Comparison of ENCODE assay signal across 8 mouse cellular contexts in genomic region chr4:155891011-155891471, GRCm38 (mm10). TPM values are rescaled to one million over a fixed set of nuclear protein-coding genes. Genes with fewer than 3 reads are reported as not detected.
DNase-seq lines count a peak whose midpoint lies in the region; ATAC-seq and TF ChIP-seq lines count a peak whose summit lies in the region.

No protein-coding gene starts in this region.

- H3K4me3 ChIP-seq in heart, embryonic 10.5 days: peak overlapping the region; percentile 87
- H3K4me3 ChIP-seq in CH12.LX (replicated peaks in 1 of 3; ENCODE audit: low read depth in 2 of 3, low read length in 2 of 3, poor library complexity in 1 of 3): peak overlapping the region; percentile 71 to 86 (median 78)
- peak overlapping the region; percentile 98 for H3K4me3 ChIP-seq in forebrain, embryonic 14.5 days (ENCODE audit: low read depth, low read length)
- peak overlapping the region; percentile 88 for H3K4me3 ChIP-seq in limb, embryonic 13.5 days
- peak overlapping the region; percentile 90 for H3K4me3 ChIP-seq in small intestine, adult 2 months (ENCODE audit: low read depth, low read length)

- H3K27me3 ChIP-seq in heart, embryonic 10.5 days (ENCODE audit: insufficient read depth, poor library complexity, severe bottlenecking): 0 out of 2 replicates have a peak, but pooled peaks cover 5% of the 10 kb centered on the region
- H3K27me3 ChIP-seq in CH12.LX (replicated peaks): no peaks in the 10 kb centered on the region
- H3K27me3 ChIP-seq in forebrain, embryonic 14.5 days (replicated peaks; ENCODE audit: control insufficient read depth, insufficient read depth, low read length): no peaks in the 10 kb centered on the region
- no peaks in the 10 kb centered on the region for H3K27me3 ChIP-seq in limb, embryonic 13.5 days
- H3K27me3 ChIP-seq in small intestine, adult 2 months (ENCODE audit: control insufficient read depth, insufficient read depth, low read length): no peaks in the 10 kb centered on the region

- dilution Hi-C loops in CH12.LX (cut with MboI; ENCODE audit: extremely low pct_ligation_motif_present, extremely low pct_unique_long_range_greater_than_20kb, low sequenced_read_pairs): no loop called here

- peaks cover 43% of the 10 kb centered on the region for H3K4me1 ChIP-seq in heart, embryonic 10.5 days
- H3K4me1 ChIP-seq in CH12.LX (ENCODE audit: control insufficient read depth in 1 of 2, insufficient read depth in 2 of 2): peaks cover 27 to 51% of the 10 kb centered on the region in 2 experiments
- peaks cover 38% of the 10 kb centered on the region for H3K4me1 ChIP-seq in forebrain, embryonic 14.5 days (ENCODE audit: control insufficient read depth, insufficient read depth, low read length)
- H3K4me1 ChIP-seq in limb, embryonic 13.5 days: peaks cover 44% of the 10 kb centered on the region
- H3K4me1 ChIP-seq in small intestine, adult 2 months (ENCODE audit: control insufficient read depth, insufficient read depth, insufficient read length, low read length): peaks cover 21% of the 10 kb centered on the region

- TF ChIP-seq POLR2A in CH12.LX (IDR thresholded peaks at IDR 0.05; ENCODE audit: low read depth, low read length): no peak
- TF ChIP-seq POLR2A in small intestine, adult 2 months (IDR thresholded peaks at IDR 0.05; ENCODE audit: low read depth, low read length): no peak

- in situ Hi-C loops in CH12.LX (cut with MboI; ENCODE audit: low pct_ligation_motif_present, low pct_unique_long_range_greater_than_20kb, low sequenced_read_pairs): loop anchor here (5.0 kb wide), 1 partner anchor 51 kb away; the partner anchor contains the start of gene Ube2j2

- peaks cover 37% of the 10 kb centered on the region for H3K36me3 ChIP-seq in heart, embryonic 10.5 days
- H3K36me3 ChIP-seq in CH12.LX (replicated peaks in 1 of 2; ENCODE audit: control insufficient read depth in 1 of 2, insufficient read depth in 1 of 2, low read length in 1 of 2): peaks cover 32 to 50% of the 10 kb centered on the region in 2 experiments
- peaks cover 45% of the 10 kb centered on the region for H3K36me3 ChIP-seq in forebrain, embryonic 14.5 days (ENCODE audit: control insufficient read depth, insufficient read depth, low read length)
- H3K36me3 ChIP-seq in limb, embryonic 13.5 days: peaks cover 45% of the 10 kb centered on the region
- H3K36me3 ChIP-seq in small intestine, adult 2 months (ENCODE audit: control insufficient read depth, insufficient read depth, low read length): peaks cover 22% of the 10 kb centered on the region

- TF ChIP-seq RAD21 in CH12.LX (IDR thresholded peaks at IDR 0.05; ENCODE audit: low read depth, low read length): no peak

- WGBS in heart, embryonic 10.5 days: under 1% methylated on average over 34 of the region's 34 CpGs
- under 1% methylated on average over 34 of the region's 34 CpGs for WGBS in forebrain, embryonic 14.5 days
- WGBS in limb, embryonic 13.5 days: under 1% methylated on average over 34 of the region's 34 CpGs
- under 1% methylated on average over 34 of the region's 34 CpGs for WGBS in small intestine, adult 2 months

- peak overlapping the region; percentile 96 for H3K27ac ChIP-seq in heart, embryonic 10.5 days
- H3K27ac ChIP-seq in CH12.LX (ENCODE audit: insufficient read depth, low read depth): no peak overlapping the region
- H3K27ac ChIP-seq in forebrain, embryonic 14.5 days (ENCODE audit: low read depth, low read length): no peak overlapping the region
- no peak overlapping the region; the same call in 1 of the 2 replicates for H3K27ac ChIP-seq in limb, embryonic 13.5 days
- H3K27ac ChIP-seq in small intestine, adult 2 months (ENCODE audit: insufficient read depth, low read depth, low read length): no peak overlapping the region

- H3K9ac ChIP-seq in CH12.LX (ENCODE audit: insufficient read depth, low read depth): peak overlapping the region; percentile 67
- H3K9ac ChIP-seq in forebrain, embryonic 14.5 days (ENCODE audit: low read length): peak overlapping the region; percentile 95
- peak overlapping the region; percentile 87 for H3K9ac ChIP-seq in limb, embryonic 13.5 days

- TF ChIP-seq CTCF in CH12.LX (conservative IDR thresholded peaks at IDR 0.05 in 1 of 2, IDR thresholded peaks at IDR 0.05 in 1 of 2; ENCODE audit: low read depth in 2 of 2, low read length in 2 of 2): no peak
- no peak for TF ChIP-seq CTCF in small intestine, adult 2 months (IDR thresholded peaks at IDR 0.05; ENCODE audit: extremely low read depth, insufficient read length, insufficient replicate concordance, low read depth, low read length)

- DNase-seq in heart, embryonic 10.5 days (ENCODE audit: low spot score): no peak
- no peak for DNase-seq in heart, adult 9 months (ENCODE audit: low spot score in 2 of 2)
- no peak for DNase-seq in CH12.LX (ENCODE audit: extremely low read depth)
- no peak for DNase-seq in forebrain, embryonic 14.5 days (ENCODE audit: low spot score)
- DNase-seq in gastrocnemius, adult 18-20 months (ENCODE audit: low spot score): no peak
- no peak for DNase-seq in cerebellum, adult 11 months

- H3K4me2 ChIP-seq in CH12.LX (ENCODE audit: insufficient read depth, low read depth, poor library complexity, severe bottlenecking): peak overlapping the region; percentile 73
- H3K4me2 ChIP-seq in forebrain, embryonic 14.5 days (ENCODE audit: low read length): peak overlapping the region; percentile 97
- H3K4me2 ChIP-seq in limb, embryonic 13.5 days (replicated peaks): peak overlapping the region; percentile 97

- no peaks in the 10 kb centered on the region for H3K9me3 ChIP-seq in heart, embryonic 10.5 days
- H3K9me3 ChIP-seq in CH12.LX (replicated peaks; ENCODE audit: low read length): no peaks in the 10 kb centered on the region
- H3K9me3 ChIP-seq in forebrain, embryonic 14.5 days (replicated peaks; ENCODE audit: control insufficient read depth, low read length): no peaks in the 10 kb centered on the region
- H3K9me3 ChIP-seq in limb, embryonic 13.5 days: no peaks in the 10 kb centered on the region

- no peak for TF ChIP-seq EP300 in CH12.LX (IDR thresholded peaks at IDR 0.05; ENCODE audit: low read length)

- ATAC-seq in forebrain, embryonic 14.5 days: no peak
- no peak for ATAC-seq in limb, embryonic 13.5 days (ENCODE audit: low FRiP score, low read depth)

- H3K79me2 ChIP-seq in CH12.LX (replicated peaks; ENCODE audit: control insufficient read depth, extremely low read depth, insufficient read depth, poor library complexity, severe bottlenecking): peaks cover 13% of the 10 kb centered on the region; the same call in 1 of the 2 replicates

TF ChIP-seq in CH12.LX, 34 proteins besides CTCF, POLR2A, EP300 and RAD21 (continues in another document):
- TF ChIP-seq PAX5 (IDR thresholded peaks at IDR 0.05; ENCODE audit: low read length): no peak
- TF ChIP-seq MYC (IDR thresholded peaks at IDR 0.05; ENCODE audit: low read depth, low read length): no peak

RNA-seq across cellular contexts. Expression of gene Pusl1, which starts 0.5 kb away (rescaled TPM):
- polyA plus RNA-seq in heart, embryonic 10.5 days (2016; fragmentation: Nextera tagmentation; extraction: Ambion mirVana): 43.8 and 43.9 TPM in 2 replicates
- total RNA-seq in CH12.LX (2012; rRNA removed) (45.7 and 61.4 TPM in 2 replicates), CH12.LX (2014; rRNA removed) (32.1 and 38.0 TPM in 2 replicates)
- 29.5 and 37.5 TPM in 2 replicates for polyA plus RNA-seq in CH12.LX (2012; ENCODE audit: insufficient read length, low read depth)
- 46.5 and 52.8 TPM in 2 replicates for polyA plus RNA-seq in forebrain, embryonic 14.5 days (2014; fragmentation: Nextera tagmentation; extraction: Ambion mirVana)
- 51.8 and 55.9 TPM in 2 replicates for polyA plus RNA-seq in limb, embryonic 13.5 days (2015; fragmentation: Nextera tagmentation; extraction: Ambion mirVana)
- 25.2 and 30.8 TPM in 2 replicates for polyA plus RNA-seq in small intestine, adult 2 months (2012; rRNA removed)
- 10 to 100 TPM; 11.2 to 13.2 TPM for total RNA-seq in gastrocnemius, adult 18-20 months (2021)

RNA-seq across cellular contexts. Expression of gene Acap3, which starts 0.6 kb away (rescaled TPM):
- polyA plus RNA-seq in heart, embryonic 10.5 days (2016; fragmentation: Nextera tagmentation; extraction: Ambion mirVana): 12.3 and 13.3 TPM in 2 replicates
- total RNA-seq in CH12.LX (2012; rRNA removed): 10.7 and 13.1 TPM in 2 replicates
- total RNA-seq in CH12.LX (2014; rRNA removed): 4.2 and 4.3 TPM in 2 replicates
- polyA plus RNA-seq in CH12.LX (2012; ENCODE audit: insufficient read length, low read depth): 10.5 and 13.4 TPM in 2 replicates
- 60.5 and 77.0 TPM in 2 replicates for polyA plus RNA-seq in forebrain, embryonic 14.5 days (2014; fragmentation: Nextera tagmentation; extraction: Ambion mirVana)
- polyA plus RNA-seq in limb, embryonic 13.5 days (2015; fragmentation: Nextera tagmentation; extraction: Ambion mirVana): 18.2 and 19.4 TPM in 2 replicates
- polyA plus RNA-seq in small intestine, adult 2 months (2012; rRNA removed): 11.1 and 15.9 TPM in 2 replicates
- total RNA-seq in gastrocnemius, adult 18-20 months (2021): 1 to 10 TPM; 6.6 to 7.3 TPM

RNA-seq across cellular contexts. Expression of gene Ints11, which starts 21.7 kb away (rescaled TPM):
- 52.1 and 73.9 TPM in 2 replicates for polyA plus RNA-seq in heart, embryonic 10.5 days (2016; fragmentation: Nextera tagmentation; extraction: Ambion mirVana)
- 97.6 and 103 TPM in 2 replicates for total RNA-seq in CH12.LX (2012; rRNA removed)
- total RNA-seq in CH12.LX (2014; rRNA removed): 83.9 and 88.9 TPM in 2 replicates
- 72.5 and 77.1 TPM in 2 replicates for polyA plus RNA-seq in CH12.LX (2012; ENCODE audit: insufficient read length, low read depth)
- 94.6 and 102 TPM in 2 replicates for polyA plus RNA-seq in forebrain, embryonic 14.5 days (2014; fragmentation: Nextera tagmentation; extraction: Ambion mirVana)
- 71.2 and 74.8 TPM in 2 replicates for polyA plus RNA-seq in limb, embryonic 13.5 days (2015; fragmentation: Nextera tagmentation; extraction: Ambion mirVana)
- 15.0 and 26.0 TPM in 2 replicates for polyA plus RNA-seq in small intestine, adult 2 months (2012; rRNA removed)
- 10 to 100 TPM; 13.9 to 14.0 TPM for total RNA-seq in gastrocnemius, adult 18-20 months (2021)

RNA-seq across cellular contexts. Expression of gene Cptp, which starts 21.8 kb away (rescaled TPM):
- polyA plus RNA-seq in heart, embryonic 10.5 days (2016; fragmentation: Nextera tagmentation; extraction: Ambion mirVana): 14.0 and 16.2 TPM in 2 replicates
- total RNA-seq in CH12.LX (2012; rRNA removed) (12.1 and 16.2 TPM in 2 replicates), CH12.LX (2014; rRNA removed) (8.0 and 9.0 TPM in 2 replicates)
- 15.5 and 16.5 TPM in 2 replicates for polyA plus RNA-seq in CH12.LX (2012; ENCODE audit: insufficient read length, low read depth)
- 28.3 and 29.5 TPM in 2 replicates for polyA plus RNA-seq in forebrain, embryonic 14.5 days (2014; fragmentation: Nextera tagmentation; extraction: Ambion mirVana)
- 13.6 and 13.8 TPM in 2 replicates for polyA plus RNA-seq in limb, embryonic 13.5 days (2015; fragmentation: Nextera tagmentation; extraction: Ambion mirVana)
- 65.7 and 69.1 TPM in 2 replicates for polyA plus RNA-seq in small intestine, adult 2 months (2012; rRNA removed)
- 10 to 100 TPM; 13.0 to 16.2 TPM for total RNA-seq in gastrocnemius, adult 18-20 months (2021)

RNA-seq across cellular contexts. Expression of gene Tas1r3, which starts 27.9 kb away (rescaled TPM):
- 0.13 and 0.14 TPM in 2 replicates for polyA plus RNA-seq in heart, embryonic 10.5 days (2016; fragmentation: Nextera tagmentation; extraction: Ambion mirVana)
- total RNA-seq in CH12.LX (2012; rRNA removed) (0.63 and 0.89 TPM in 2 replicates), CH12.LX (2014; rRNA removed) (0.09 and 0.15 TPM in 2 replicates)
- polyA plus RNA-seq in CH12.LX (2012; ENCODE audit: insufficient read length, low read depth): 0.34 and 0.47 TPM in 2 replicates
- polyA plus RNA-seq in forebrain, embryonic 14.5 days (2014; fragmentation: Nextera tagmentation; extraction: Ambion mirVana): 0.46 and 0.61 TPM in 2 replicates
- 0.25 and 0.33 TPM in 2 replicates for polyA plus RNA-seq in limb, embryonic 13.5 days (2015; fragmentation: Nextera tagmentation; extraction: Ambion mirVana)
- polyA plus RNA-seq in small intestine, adult 2 months (2012; rRNA removed): 1.0 and 1.8 TPM in 2 replicates
- total RNA-seq in gastrocnemius, adult 18-20 months (2021): under 1 TPM; 0.09 to 0.12 TPM
